Mouse (Mus musculus): ENCODE measurements around the gene Ces1c. TPM values are rescaled to one million over a fixed set of nuclear protein-coding genes. Genes with fewer than 3 reads are reported as not detected.

Ces1c gene
- polyA plus RNA-seq (2011; ENCODE audit: insufficient read depth, insufficient read length, low replicate concordance, missing spikeins): 1.8 and 8.6 TPM in 2 replicates

GRCm38 (mm10) chr8:93131233-93131980 is at the start of gene Ces1c:
Gene Ces1c (minus strand): TSS chr8:93131283.
- no peak for TF ChIP-seq POLR2A (IDR thresholded peaks at IDR 0.05; ENCODE audit: borderline replicate concordance, control insufficient read depth, low read depth, low read length)
- no peak for TF ChIP-seq CTCF (IDR thresholded peaks at IDR 0.05; ENCODE audit: control insufficient read depth, insufficient read depth, low read length)
- 77% methylated on average over 3 of the region's 3 CpGs for WGBS
- no peaks in the 10 kb centered on the region for H3K4me1 ChIP-seq (ENCODE audit: control insufficient read depth, insufficient read depth, low read length)
- H3K4me3 ChIP-seq (replicated peaks; ENCODE audit: control insufficient read depth, low read depth, low read length): no peak within 1 kb of the TSS
- H3K27ac ChIP-seq (ENCODE audit: control insufficient read depth, insufficient read depth, low read depth, low read length, poor library complexity): no peak within 1 kb of the TSS

- Histone ChIP-seq H3K4me1 (ENCODE audit: control insufficient read depth, insufficient read depth, low read length) (no peaks in the 10 kb centered on the region), H3K27ac (ENCODE audit: control insufficient read depth, insufficient read depth, low read depth, low read length, poor library complexity) (no peak overlapping the region), H3K4me3 (replicated peaks; ENCODE audit: control insufficient read depth, low read depth, low read length) (no peak overlapping the region)
- WGBS: 78% methylated on average over 4 of the region's 4 CpGs
- TF ChIP-seq CTCF (IDR thresholded peaks at IDR 0.05; ENCODE audit: control insufficient read depth, insufficient read depth, low read length): no peak
Observed at GRCm38 (mm10) chr8:93180581-93181129, 49.6 kb upstream of the Ces1c start.

- Histone ChIP-seq H3K27ac (ENCODE audit: control insufficient read depth, insufficient read depth, low read depth, low read length, poor library complexity) (no peak overlapping the region), H3K4me3 (replicated peaks; ENCODE audit: control insufficient read depth, low read depth, low read length) (no peak overlapping the region), H3K4me1 (ENCODE audit: control insufficient read depth, insufficient read depth, low read length) (no peaks in the 10 kb centered on the region)
- TF ChIP-seq CTCF (IDR thresholded peaks at IDR 0.05; ENCODE audit: control insufficient read depth, insufficient read depth, low read length) (no peak), POLR2A (IDR thresholded peaks at IDR 0.05; ENCODE audit: borderline replicate concordance, control insufficient read depth, low read depth, low read length) (no peak)
- WGBS: 39% methylated on average over 1 of the region's 1 CpGs
Observed at GRCm38 (mm10) chr8:93176593-93176992, 45.5 kb upstream of the Ces1c start.

GRCm38 (mm10) chr8:93174554-93174953 is 43.5 kb upstream of the Ces1c start:
- WGBS: 81% methylated on average over 2 of the region's 2 CpGs
- Histone ChIP-seq H3K27ac (ENCODE audit: control insufficient read depth, insufficient read depth, low read depth, low read length, poor library complexity) (no peak overlapping the region), H3K4me1 (ENCODE audit: control insufficient read depth, insufficient read depth, low read length) (no peaks in the 10 kb centered on the region), H3K4me3 (replicated peaks; ENCODE audit: control insufficient read depth, low read depth, low read length) (no peak overlapping the region)
- TF ChIP-seq POLR2A (IDR thresholded peaks at IDR 0.05; ENCODE audit: borderline replicate concordance, control insufficient read depth, low read depth, low read length) (no peak), CTCF (IDR thresholded peaks at IDR 0.05; ENCODE audit: control insufficient read depth, insufficient read depth, low read length) (no peak)

GRCm38 (mm10) chr8:93171846-93172590 is 40.9 kb upstream of the Ces1c start:
- WGBS: 84% methylated on average over 1 of the region's 1 CpGs
- Histone ChIP-seq H3K4me1 (ENCODE audit: control insufficient read depth, insufficient read depth, low read length) (no peaks in the 10 kb centered on the region), H3K27ac (ENCODE audit: control insufficient read depth, insufficient read depth, low read depth, low read length, poor library complexity) (no peak overlapping the region), H3K4me3 (replicated peaks; ENCODE audit: control insufficient read depth, low read depth, low read length) (no peak overlapping the region)
- TF ChIP-seq CTCF (IDR thresholded peaks at IDR 0.05; ENCODE audit: control insufficient read depth, insufficient read depth, low read length) (no peak), POLR2A (IDR thresholded peaks at IDR 0.05; ENCODE audit: borderline replicate concordance, control insufficient read depth, low read depth, low read length) (no peak)

GRCm38 (mm10) chr8:93163363-93163762 is 32.3 kb upstream of the Ces1c start:
- H3K4me3 ChIP-seq (replicated peaks; ENCODE audit: control insufficient read depth, low read depth, low read length): no peak overlapping the region
- TF ChIP-seq CTCF (IDR thresholded peaks at IDR 0.05; ENCODE audit: control insufficient read depth, insufficient read depth, low read length): no peak
- TF ChIP-seq POLR2A (IDR thresholded peaks at IDR 0.05; ENCODE audit: borderline replicate concordance, control insufficient read depth, low read depth, low read length): no peak
- H3K27ac ChIP-seq (ENCODE audit: control insufficient read depth, insufficient read depth, low read depth, low read length, poor library complexity): no peak overlapping the region
- WGBS: 75% methylated on average over 1 of the region's 1 CpGs
- H3K4me1 ChIP-seq (ENCODE audit: control insufficient read depth, insufficient read depth, low read length): no peaks in the 10 kb centered on the region

GRCm38 (mm10) chr8:93151401-93151800 is 20.3 kb upstream of the Ces1c start:
- TF ChIP-seq CTCF (IDR thresholded peaks at IDR 0.05; ENCODE audit: control insufficient read depth, insufficient read depth, low read length): no peak
- no peak for TF ChIP-seq POLR2A (IDR thresholded peaks at IDR 0.05; ENCODE audit: borderline replicate concordance, control insufficient read depth, low read depth, low read length)
- WGBS: 85% methylated on average over 1 of the region's 1 CpGs

GRCm38 (mm10) chr8:93147331-93147730 is 16.2 kb upstream of the Ces1c start:
- no peak for TF ChIP-seq POLR2A (IDR thresholded peaks at IDR 0.05; ENCODE audit: borderline replicate concordance, control insufficient read depth, low read depth, low read length)
- TF ChIP-seq CTCF (IDR thresholded peaks at IDR 0.05; ENCODE audit: control insufficient read depth, insufficient read depth, low read length): no peak
- Histone ChIP-seq H3K4me3 (replicated peaks; ENCODE audit: control insufficient read depth, low read depth, low read length) (no peak overlapping the region), H3K27ac (ENCODE audit: control insufficient read depth, insufficient read depth, low read depth, low read length, poor library complexity) (no peak overlapping the region), H3K4me1 (ENCODE audit: control insufficient read depth, insufficient read depth, low read length) (no peaks in the 10 kb centered on the region)

More at GRCm38 (mm10) chr8:93151401-93151800, 20.3 kb upstream of the Ces1c start:
- H3K4me1 ChIP-seq (ENCODE audit: control insufficient read depth, insufficient read depth, low read length): no peaks in the 10 kb centered on the region
- no peak overlapping the region for H3K27ac ChIP-seq (ENCODE audit: control insufficient read depth, insufficient read depth, low read depth, low read length, poor library complexity)
- no peak overlapping the region for H3K4me3 ChIP-seq (replicated peaks; ENCODE audit: control insufficient read depth, low read depth, low read length)
